Mouse (Mus musculus) erythroblast, embryonic 14.5 days (primary cell): ENCODE data around the gene Stoml1.

Experiments used
- GATA1 ChIP-seq: IDR thresholded peaks from 2 replicates; pipeline ENCODE4 v1.6.1; 2012; ENCODE audit warnings: low read length, inconsistent platforms, mixed read lengths
- TAL1 ChIP-seq: IDR thresholded peaks from 3 replicates; pipeline ENCODE4 v1.6.1; 2012; ENCODE audit warnings: low read length, inconsistent platforms, mixed read lengths

GRCm38 (mm10) chr9:58270081-58270480, 17.1 kb downstream of the Stoml1 start:
- TF ChIP-seq GATA1 (no peak), TAL1 (no peak)
